Mouse (Mus musculus) embryonic facial prominence, embryonic 11.5 days (tissue): ENCODE results near the gene 4933427D14Rik. TPM values are rescaled to one million over a fixed set of nuclear protein-coding genes. Genes with fewer than 3 reads are reported as not detected.
"Not testable (repeated sequence)": the region's sequence is repeated elsewhere in the genome, so short reads cannot be mapped to it uniquely, and the experiment has no call there.

Source experiments
- ATAC-seq: fragments of 200-750 bp; cut with Nextera tagmentation; replicated peaks from 2 replicates; pipeline ENCODE4 v1.8.0; 2017; ENCODE audit warnings: low read depth; ENCODE audit not compliant: insufficient number of reproducible peaks, low FRiP score, low TSS enrichment
- DNase-seq: peaks from one replicate; pipeline ENCODE4 v3.0.0-alpha.2; 2015; ENCODE audit warnings: low spot score
- H3K27ac ChIP-seq: fragments of 300-500 bp; sonication (generic); replicated peaks from 2 replicates; pipeline ENCODE4 v1.5.1; 2014; ENCODE audit warnings: mild to moderate bottlenecking, low read depth, low read length, control low read depth
- H3K27me3 ChIP-seq: fragments of 300-500 bp; sonication (generic); 2 replicates; pipeline ENCODE4 v1.6.1; 2014; ENCODE audit warnings: mild to moderate bottlenecking, low read length, moderate library complexity, mixed read lengths; ENCODE audit not compliant: control insufficient read depth, insufficient read depth
- H3K36me3 ChIP-seq: fragments of 300-500 bp; sonication (generic); replicated peaks from 2 replicates; pipeline ENCODE4 v1.6.1; 2014; ENCODE audit warnings: low read depth, mild to moderate bottlenecking, low read length, moderate library complexity, mixed read lengths; ENCODE audit not compliant: control insufficient read depth, insufficient read depth
- H3K4me1 ChIP-seq: fragments of 300-500 bp; sonication (generic); 2 replicates; pipeline ENCODE4 v1.6.1; 2014; ENCODE audit warnings: low read length, mixed read lengths; ENCODE audit not compliant: control insufficient read depth, insufficient read depth
- H3K4me2 ChIP-seq: fragments of 300-500 bp; sonication (generic); 2 replicates; pipeline ENCODE4 v1.6.1; 2014; ENCODE audit warnings: low read depth, mild to moderate bottlenecking, control low read depth, low read length, moderate library complexity
- H3K4me3 ChIP-seq: fragments of 300-500 bp; sonication (generic); 2 replicates; pipeline ENCODE4 v1.5.1; 2014; ENCODE audit warnings: low read depth, low read length, control low read depth
- H3K9ac ChIP-seq: fragments of 300-500 bp; sonication (generic); replicated peaks from 2 replicates; pipeline ENCODE4 v1.6.1; 2014; ENCODE audit warnings: mild to moderate bottlenecking, control low read depth, low read length
- H3K9me3 ChIP-seq: fragments of 300-500 bp; sonication (generic); replicated peaks from 2 replicates; pipeline ENCODE4 v1.6.1; 2016; ENCODE audit warnings: mild to moderate bottlenecking, low read length, inconsistent platforms, mixed read lengths; ENCODE audit not compliant: control insufficient read depth
- WGBS: fragments of 180-500 bp; shearing (Covaris S2); extraction: QIAGEN DNeasy Blood & Tissue Kit; methylation state at CpG from one replicate; pipeline ENCODE4 v1.1.7; 2014; 5-methylcytosine and 5-hydroxymethylcytosine counted together
- polyA plus RNA-seq: library from polyadenylated mRNA; unstranded; fragments of >200 nt; fragmentation: Nextera tagmentation; extraction: Ambion mirVana; gene quantifications from 2 replicates; pipeline ENCODE4 v1.2.1, GENCODE M21; 2014

The 4933427D14Rik gene
- polyA plus RNA-seq, 1 experiment from 2014 or later, result 14.9 TPM

GRCm38 (mm10) chr11:72171906-72172305, 35.4 kb downstream of the 4933427D14Rik start:
- not testable (repeated sequence) for H3K4me2 ChIP-seq, H3K36me3 ChIP-seq
- 78% methylated on average over 4 of the region's 4 CpGs for WGBS

GRCm38 (mm10) chr11:72169871-72170270, 37.4 kb downstream of the 4933427D14Rik start:
- Histone ChIP-seq H3K9ac (no peak overlapping the region), H3K27ac (no peak overlapping the region), H3K4me3 (no peak overlapping the region), H3K4me2 (no peak overlapping the region), H3K36me3 (peaks cover 2% of the 10 kb centered on the region), H3K27me3 (no peaks in the 10 kb centered on the region), H3K4me1 (no peaks in the 10 kb centered on the region), H3K9me3 (no peaks in the 10 kb centered on the region)
- ATAC-seq, result no peak
- 81% methylated on average over 4 of the region's 4 CpGs for WGBS
- DNase-seq, result no peak

More at GRCm38 (mm10) chr11:72171906-72172305, 35.4 kb downstream of the 4933427D14Rik start:
- ATAC-seq, H3K4me1 ChIP-seq, H3K9me3 ChIP-seq, H3K27ac ChIP-seq, H3K4me3 ChIP-seq, DNase-seq, H3K27me3 ChIP-seq, H3K9ac ChIP-seq: not testable (repeated sequence)

GRCm38 (mm10) chr11:72163198-72163597, 44.1 kb downstream of the 4933427D14Rik start:
- no peaks in the 10 kb centered on the region for H3K4me1 ChIP-seq
- peaks cover 5% of the 10 kb centered on the region for H3K36me3 ChIP-seq
- no peak overlapping the region for H3K4me2 ChIP-seq
- ATAC-seq (no peak), DNase-seq (no peak)
- no peak overlapping the region for H3K9ac ChIP-seq
- 88% methylated on average over 2 of the region's 2 CpGs for WGBS
- H3K27me3 ChIP-seq, result no peaks in the 10 kb centered on the region
- no peak overlapping the region for H3K27ac ChIP-seq
- no peak overlapping the region for H3K4me3 ChIP-seq
- no peaks in the 10 kb centered on the region for H3K9me3 ChIP-seq

GRCm38 (mm10) chr11:72156624-72157023, 50.6 kb downstream of the 4933427D14Rik start:
- H3K4me2 ChIP-seq, result no peak overlapping the region
- no peak overlapping the region for H3K4me3 ChIP-seq
- ATAC-seq, result no peak
- no peaks in the 10 kb centered on the region for H3K27me3 ChIP-seq
- no peaks in the 10 kb centered on the region for H3K9me3 ChIP-seq
- H3K9ac ChIP-seq, result no peak overlapping the region
- WGBS, result 69% methylated on average over 2 of the region's 2 CpGs
- no peaks in the 10 kb centered on the region for H3K4me1 ChIP-seq
- no peak for DNase-seq
- no peak overlapping the region for H3K27ac ChIP-seq
- peaks cover 3% of the 10 kb centered on the region; the same call in 1 of the 2 replicates for H3K36me3 ChIP-seq

GRCm38 (mm10) chr11:72155981-72156428, 51.3 kb downstream of the 4933427D14Rik start:
- no peaks in the 10 kb centered on the region for H3K27me3 ChIP-seq
- no peak overlapping the region for H3K27ac ChIP-seq
- H3K36me3 ChIP-seq, result peaks cover 3% of the 10 kb centered on the region; the same call in 1 of the 2 replicates
- H3K9ac ChIP-seq, result no peak overlapping the region
- DNase-seq, result no peak
- no peaks in the 10 kb centered on the region for H3K4me1 ChIP-seq
- no peak for ATAC-seq
- H3K4me3 ChIP-seq, result no peak overlapping the region
- H3K9me3 ChIP-seq, result no peaks in the 10 kb centered on the region
- WGBS, result 80% methylated on average over 4 of the region's 4 CpGs
- H3K4me2 ChIP-seq, result no peak overlapping the region

GRCm38 (mm10) chr11:72155186-72155980, 51.9 kb downstream of the 4933427D14Rik start:
- Histone ChIP-seq H3K4me2 (no peak overlapping the region), H3K4me1 (no peaks in the 10 kb centered on the region), H3K36me3 (peaks cover 3% of the 10 kb centered on the region; the same call in 1 of the 2 replicates), H3K27me3 (no peaks in the 10 kb centered on the region), H3K4me3 (no peak overlapping the region), H3K27ac (no peak overlapping the region), H3K9me3 (no peaks in the 10 kb centered on the region), H3K9ac (no peak overlapping the region)
- ATAC-seq (no peak), DNase-seq (no peak)
- 77% methylated on average over 11 of the region's 11 CpGs for WGBS

GRCm38 (mm10) chr11:72153122-72153862, 54.0 kb downstream of the 4933427D14Rik start:
- H3K9me3 ChIP-seq, result no peaks in the 10 kb centered on the region
- H3K27me3 ChIP-seq, result no peaks in the 10 kb centered on the region
- H3K9ac ChIP-seq, result no peak overlapping the region
- H3K4me2 ChIP-seq, result no peak overlapping the region
- H3K27ac ChIP-seq, result no peak overlapping the region
- no peak overlapping the region for H3K4me3 ChIP-seq
- no peak for ATAC-seq
- H3K4me1 ChIP-seq, result no peaks in the 10 kb centered on the region
- WGBS, result 83% methylated on average over 12 of the region's 12 CpGs
- H3K36me3 ChIP-seq, result peaks cover under 1% of the 10 kb centered on the region; the same call in 1 of the 2 replicates
- DNase-seq, result no peak

GRCm38 (mm10) chr11:72151120-72151519, 56.1 kb downstream of the 4933427D14Rik start:
- Histone ChIP-seq H3K4me2 (no peak overlapping the region), H3K4me1 (no peaks in the 10 kb centered on the region), H3K27ac (no peak overlapping the region), H3K9me3 (no peaks in the 10 kb centered on the region), H3K9ac (no peak overlapping the region), H3K4me3 (no peak overlapping the region), H3K27me3 (no peaks in the 10 kb centered on the region), H3K36me3 (no peaks in the 10 kb centered on the region; the same call in 1 of the 2 replicates)
- 61% methylated on average over 2 of the region's 2 CpGs for WGBS
- no peak for DNase-seq
- ATAC-seq, result no peak
